Mouse (Mus musculus): Measurements from ENCODE around the gene Cdkn1a.
"Not testable (repeated sequence)": the region's sequence is repeated elsewhere in the genome, so short reads cannot be mapped to it uniquely, and the experiment has no call there.

The Cdkn1a gene

GRCm38 (mm10) chr17:29081618-29082381, 9.0 kb upstream of the Cdkn1a start:
- peak; percentile 61 for DNase-seq (ENCODE audit: low read depth, low spot score)

DNA sequence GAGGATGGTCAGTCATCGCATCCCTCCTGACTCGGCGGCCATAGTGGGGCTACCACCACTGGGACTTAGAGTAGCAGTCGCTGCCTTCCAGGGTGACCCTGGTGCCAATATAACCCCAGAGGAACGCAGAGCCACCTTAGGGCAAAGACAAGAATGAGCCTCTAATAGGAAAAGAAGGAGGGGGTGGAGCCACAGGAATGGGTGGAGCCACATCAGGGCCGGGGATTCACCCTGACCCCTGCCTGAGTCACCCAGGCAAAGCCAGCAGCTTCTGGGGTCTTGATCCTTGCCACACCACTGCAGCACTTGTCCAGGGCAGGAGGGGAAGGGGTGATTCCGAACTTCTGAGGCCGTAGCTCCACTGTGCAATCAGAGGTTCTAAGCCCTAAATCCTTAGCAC, 7.2 kb upstream of the Cdkn1a start:
- no peak for DNase-seq (ENCODE audit: low read depth, low spot score)

DNA sequence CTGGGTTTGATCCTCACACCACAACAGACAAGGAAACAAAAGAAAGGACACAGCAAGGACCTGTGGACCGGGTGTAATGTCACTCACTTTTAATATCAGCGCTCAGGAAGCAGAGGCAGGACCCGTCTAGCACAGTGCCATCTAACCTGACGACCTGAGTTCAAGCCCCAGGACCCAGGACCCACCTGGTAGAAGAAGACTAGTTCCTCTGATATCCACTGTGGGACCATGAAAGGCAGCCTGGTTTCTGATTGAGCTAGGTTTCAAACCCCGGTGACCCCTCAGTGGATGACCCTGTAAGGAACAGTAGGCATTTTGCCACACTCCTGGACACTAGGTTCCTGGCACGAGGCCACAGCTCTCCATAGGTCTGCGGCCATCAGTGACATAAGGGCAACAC, 6.1 kb upstream of the Cdkn1a start:
- DNase-seq (ENCODE audit: low read depth, low spot score), result no peak

DNA sequence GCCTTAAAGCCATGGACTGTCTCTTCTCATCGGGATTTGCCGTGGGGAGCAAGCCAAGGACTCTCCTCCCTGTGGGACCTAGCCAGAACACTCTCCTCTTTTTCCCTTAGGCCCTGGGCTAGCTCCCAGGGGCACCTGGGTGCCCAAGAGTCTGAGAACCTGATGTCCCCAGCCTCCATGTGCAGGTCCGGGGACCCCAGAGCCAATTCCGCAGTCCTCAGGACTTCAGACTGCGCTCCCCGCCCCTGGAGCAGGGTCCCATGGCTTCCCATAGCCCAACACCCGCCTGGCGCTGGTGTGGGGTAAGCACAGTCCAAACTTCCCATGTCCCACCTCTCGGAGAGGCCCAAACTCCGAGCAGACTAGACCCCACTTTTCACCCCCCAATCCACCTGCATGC, 5.5 kb upstream of the Cdkn1a start:
- DNase-seq (ENCODE audit: low read depth, low spot score), result no peak

DNA sequence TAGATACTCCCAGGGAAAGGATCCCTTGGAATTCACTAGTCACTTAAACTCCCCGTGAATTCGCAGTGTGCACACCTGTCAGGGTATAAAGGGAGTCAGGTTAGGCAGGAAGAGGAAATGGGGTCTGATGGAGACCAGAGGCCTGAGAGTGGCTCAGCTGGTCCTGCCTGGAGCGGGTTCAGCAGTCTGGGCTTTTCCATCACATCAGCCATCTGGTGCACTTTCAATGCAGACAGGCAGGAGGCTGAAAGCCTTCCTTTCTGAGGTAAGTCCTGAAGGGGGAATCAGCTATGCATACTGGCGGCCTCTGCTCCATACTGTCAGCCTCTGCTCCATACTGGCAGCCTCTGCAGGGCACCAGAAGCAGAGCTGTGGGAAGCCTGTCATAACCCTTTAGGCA, 3.9 kb upstream of the Cdkn1a start:
- DNase-seq (ENCODE audit: low read depth, low spot score), result no peak

DNA sequence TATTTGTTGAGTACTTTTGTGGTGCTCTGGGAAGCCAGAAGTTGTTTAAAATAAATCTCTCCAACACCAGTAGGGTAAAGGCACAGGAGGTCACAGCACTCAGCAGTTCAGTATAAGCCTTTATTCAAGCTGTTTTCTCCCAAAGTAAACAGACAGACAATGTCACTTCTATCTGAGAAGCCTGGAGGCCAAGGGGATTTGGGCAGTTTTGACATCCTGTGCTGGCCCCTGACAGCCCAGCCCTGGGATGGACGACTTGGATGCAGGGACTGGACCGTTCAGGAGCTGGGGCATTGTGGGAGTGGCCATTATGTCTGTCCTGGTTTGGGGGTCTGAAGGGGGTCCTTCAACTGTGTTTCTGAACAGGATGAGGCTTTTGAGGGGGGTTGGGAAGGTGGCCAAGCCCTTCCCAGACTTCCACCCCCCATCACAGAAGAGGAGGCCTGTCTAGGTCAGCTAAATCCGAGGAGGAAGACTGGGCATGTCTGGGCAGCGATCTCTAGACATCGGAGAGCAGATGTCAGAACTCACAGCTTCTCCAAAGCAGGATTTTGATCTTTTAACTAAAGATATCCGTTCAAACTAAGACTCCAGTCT, 670 bp downstream of the Cdkn1a start:
- DNase-seq (ENCODE audit: low read depth, low spot score), result no peak

DNA sequence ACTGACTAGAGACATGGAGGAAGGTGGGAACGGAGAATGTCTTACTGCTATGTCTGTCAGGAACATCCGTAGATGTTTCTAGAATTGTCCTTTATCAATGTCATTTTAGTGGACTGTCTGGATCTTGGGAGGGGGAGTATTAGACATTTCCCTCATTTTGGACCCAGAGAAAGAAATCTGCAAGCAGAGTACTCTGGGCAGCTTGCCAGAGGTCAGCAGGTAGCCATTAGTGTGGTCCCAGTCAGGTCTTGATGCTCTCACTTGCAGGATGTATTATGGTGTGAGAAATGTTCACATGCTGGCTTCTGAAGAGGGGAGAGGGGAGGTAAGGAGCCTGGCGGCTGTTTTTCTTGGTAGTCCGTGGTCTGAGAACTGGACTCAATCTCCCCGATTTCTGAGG, 1.7 kb downstream of the Cdkn1a start:
- DNase-seq (ENCODE audit: low read depth, low spot score), result no peak

- peak; percentile 74 for DNase-seq (ENCODE audit: low read depth, low spot score)
These were observed 2.6 kb downstream of the Cdkn1a start for GRCm38 (mm10) chr17:29093110-29093952.

DNA sequence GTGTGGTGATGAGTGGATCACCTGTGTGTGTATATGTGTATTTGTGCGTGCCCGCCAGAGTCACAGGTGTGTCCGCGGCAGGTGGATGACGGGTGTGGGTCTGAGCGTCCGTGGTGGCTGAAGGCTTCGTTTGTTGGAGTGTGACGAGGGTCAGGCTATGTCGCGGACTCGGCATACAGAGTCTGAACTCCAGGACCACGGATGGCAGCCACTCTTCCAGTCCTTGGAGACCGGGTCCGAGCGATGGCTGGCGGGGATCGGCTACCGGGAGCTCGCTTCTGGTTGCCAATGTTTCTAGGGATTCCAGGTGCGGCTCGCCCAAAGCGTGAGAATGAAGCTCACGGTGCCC, 3.2 kb downstream of the Cdkn1a start:
- DNase-seq (ENCODE audit: low read depth, low spot score), result no peak

DNA sequence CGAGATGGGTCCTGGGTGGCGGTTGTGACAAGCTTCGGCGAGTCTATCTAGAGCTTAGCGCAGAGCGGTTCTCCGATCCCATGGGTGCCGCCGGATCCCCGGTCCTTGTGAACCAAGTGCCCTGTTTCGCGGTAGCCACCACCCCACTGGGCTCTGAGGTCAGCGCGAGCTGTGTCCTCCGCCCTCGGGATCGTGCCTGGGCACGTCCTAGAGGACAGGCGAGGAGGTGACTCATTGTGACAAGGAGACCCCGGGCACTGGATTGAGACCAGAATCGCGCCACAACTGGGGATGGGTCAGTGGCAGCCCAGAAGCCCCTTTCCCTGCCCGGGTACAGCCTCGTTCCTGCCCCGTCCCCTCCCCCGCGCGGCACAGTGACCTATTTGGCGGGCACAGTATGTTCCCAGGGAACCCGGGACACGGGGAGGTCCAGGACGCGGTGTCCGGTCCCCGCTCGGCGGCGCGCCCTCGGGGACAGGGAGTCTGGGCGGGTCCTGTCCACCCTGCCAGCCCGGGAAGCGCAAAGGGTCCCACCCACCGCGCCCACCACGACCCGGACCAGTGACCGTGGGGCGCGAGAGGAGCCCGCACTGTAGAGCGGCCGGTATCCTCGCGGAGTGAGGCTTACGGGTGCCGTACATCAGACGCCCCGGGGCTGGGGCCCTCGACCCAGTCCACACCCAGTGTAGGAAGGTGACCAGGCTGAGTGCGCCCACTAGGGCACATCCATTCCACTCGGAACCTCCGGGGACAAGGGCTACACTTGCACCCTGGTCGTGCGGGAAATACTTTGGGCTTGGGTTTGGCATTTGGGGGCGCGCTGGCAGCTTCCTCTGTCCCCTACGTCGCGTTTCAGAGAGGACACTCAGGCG, 3.8 kb downstream of the Cdkn1a start:
- DNase-seq (ENCODE audit: low read depth, low spot score), result peak; percentile 24

GRCm38 (mm10) chr17:29095201-29095733, 4.5 kb downstream of the Cdkn1a start:
- DNase-seq (ENCODE audit: low read depth, low spot score), result peak; percentile 89

DNA sequence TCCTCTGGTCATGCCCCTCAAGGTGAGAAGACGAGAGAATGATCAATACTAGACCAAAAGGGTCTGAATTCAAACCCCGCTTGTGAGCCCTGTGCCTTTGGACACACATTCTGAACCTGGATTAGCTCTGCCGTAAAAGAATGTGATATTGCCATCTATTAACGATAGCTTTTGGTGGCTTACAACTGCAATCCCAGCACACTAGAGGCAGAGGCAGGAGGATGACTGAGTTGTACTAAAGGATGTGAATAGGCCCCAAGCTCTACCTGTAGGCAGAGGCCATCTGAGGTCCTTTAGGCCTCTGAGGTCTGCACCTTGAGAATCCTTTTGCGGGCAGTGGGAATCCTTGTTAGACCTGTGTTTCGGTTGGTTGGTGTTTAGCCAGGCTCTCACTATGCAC, 5.5 kb downstream of the Cdkn1a start:
- DNase-seq (ENCODE audit: low read depth, low spot score), result no peak

- DNase-seq (ENCODE audit: low read depth, low spot score), result no peak
These were observed 6.2 kb downstream of the Cdkn1a start for GRCm38 (mm10) chr17:29096851-29097561.

GRCm38 (mm10) chr17:29098291-29098690, 7.5 kb downstream of the Cdkn1a start:
- no peak for DNase-seq (ENCODE audit: low read depth, low spot score)

GRCm38 (mm10) chr17:29099076-29099475, 8.3 kb downstream of the Cdkn1a start:
- no peak for DNase-seq (ENCODE audit: low read depth, low spot score)

GRCm38 (mm10) chr17:29100627-29101026, 9.9 kb downstream of the Cdkn1a start:
- DNase-seq (ENCODE audit: low read depth, low spot score), result no peak

GRCm38 (mm10) chr17:29110356-29110755, 19.6 kb downstream of the Cdkn1a start:
- DNase-seq (ENCODE audit: low read depth, low spot score), result not testable (repeated sequence)

- no peak for DNase-seq (ENCODE audit: low read depth, low spot score)
These were observed 20.6 kb downstream of the Cdkn1a start for GRCm38 (mm10) chr17:29111332-29111731.

- DNase-seq (ENCODE audit: low read depth, low spot score), result no peak
These were observed 23.0 kb downstream of the Cdkn1a start, which contains the start of gene Rab44 for GRCm38 (mm10) chr17:29113591-29114352. Gene Rab44 (plus strand): TSS chr17:29114145.

DNA sequence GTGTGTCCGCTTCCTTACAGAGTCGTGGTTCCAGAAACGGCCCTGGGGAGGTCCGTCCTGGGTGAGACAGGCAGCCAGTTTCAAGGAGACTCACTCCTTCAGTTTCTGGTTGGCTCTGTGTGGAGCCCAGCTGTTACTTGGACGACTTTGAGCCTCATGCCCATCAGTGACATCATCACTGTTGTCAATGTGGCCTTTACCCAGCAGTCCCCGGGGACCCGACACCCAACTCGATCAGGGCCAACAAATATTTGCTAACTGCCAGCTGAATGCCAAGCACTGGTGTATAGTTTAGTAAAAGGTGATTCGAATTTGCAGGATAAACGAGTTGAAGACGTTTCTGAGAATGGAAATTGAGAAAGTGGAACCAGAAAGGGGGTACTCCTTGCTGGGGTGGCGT, 25.2 kb downstream of the Cdkn1a start:
- DNase-seq (ENCODE audit: low read depth, low spot score), result no peak
